Mouse (Mus musculus) embryonic fibroblast, embryonic 13.5 days (primary cell): ENCODE measurements around the gene Grin3b.

Experiments used
- CTCF ChIP-seq: IDR thresholded peaks from 2 replicates; pipeline ENCODE4 v1.5.1; 2011; ENCODE audit warnings: mild to moderate bottlenecking, control low read depth, low read length, moderate library complexity, borderline replicate concordance; ENCODE audit not compliant: insufficient read depth
- POLR2A ChIP-seq: IDR thresholded peaks from 2 replicates; pipeline ENCODE4 v1.6.1; 2011; ENCODE audit warnings: low read depth, mild to moderate bottlenecking, control low read depth, low read length, moderate library complexity

DNA sequence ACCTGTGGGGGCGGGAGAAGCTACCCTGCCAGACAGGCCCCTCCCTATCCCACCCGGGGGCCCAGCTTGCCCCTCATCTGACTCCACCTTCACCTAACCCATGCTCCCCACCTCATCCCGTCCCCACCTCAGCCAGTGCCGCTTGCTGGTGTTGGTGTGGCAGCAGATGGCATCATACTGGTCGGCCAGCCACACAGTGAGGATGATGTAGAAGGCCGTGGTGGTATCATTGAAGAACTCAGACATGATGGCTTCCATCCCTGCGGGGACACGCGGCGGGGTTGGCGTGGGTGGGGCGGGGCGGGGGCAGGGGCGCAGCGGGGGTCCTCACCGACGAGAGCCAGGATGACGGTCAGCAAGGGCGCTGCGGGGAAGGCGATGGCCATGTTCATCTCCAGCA is 7.5 kb downstream of the Grin3b start:
- TF ChIP-seq POLR2A (no peak), CTCF (no peak)
